Mouse (Mus musculus) lung, embryonic 16.5 days (tissue): Measurements from ENCODE around the gene Otc. TPM values are rescaled to one million over a fixed set of nuclear protein-coding genes. Genes with fewer than 3 reads are reported as not detected.

Source experiments
- ATAC-seq: fragments of 200-750 bp; cut with Nextera tagmentation; 2 replicates; pipeline ENCODE4 v1.8.0; 2017; ENCODE audit warnings: low read depth, mild to moderate bottlenecking, moderate library complexity
- H3K27ac ChIP-seq: fragments of 300-500 bp; sonication (generic); 2 replicates; pipeline ENCODE4 v1.5.1; 2014; ENCODE audit warnings: mild to moderate bottlenecking, control low read depth, low read length
- H3K27me3 ChIP-seq: fragments of 300-500 bp; sonication (generic); 2 replicates; pipeline ENCODE4 v1.6.1; 2014; ENCODE audit warnings: low read depth, low read length, mixed read lengths; ENCODE audit not compliant: control insufficient read depth, insufficient read depth
- H3K36me3 ChIP-seq: fragments of 300-500 bp; sonication (generic); 2 replicates; pipeline ENCODE4 v1.6.1; 2014; ENCODE audit warnings: low read length; ENCODE audit not compliant: control insufficient read depth, insufficient read depth
- H3K4me1 ChIP-seq: fragments of 300-500 bp; sonication (generic); replicated peaks from 2 replicates; pipeline ENCODE4 v1.6.1; 2014; ENCODE audit warnings: low read length, mixed read lengths; ENCODE audit not compliant: control insufficient read depth, insufficient read depth
- H3K4me2 ChIP-seq: fragments of 300-500 bp; sonication (generic); 2 replicates; pipeline ENCODE4 v1.6.1; 2014; ENCODE audit warnings: low read depth, low read length, control low read depth
- H3K4me3 ChIP-seq: fragments of 300-500 bp; sonication (generic); 2 replicates; pipeline ENCODE4 v1.5.1; 2014; ENCODE audit warnings: mild to moderate bottlenecking, low read length, control low read depth
- H3K9ac ChIP-seq: fragments of 300-500 bp; sonication (generic); 2 replicates; pipeline ENCODE4 v1.6.1; 2014; ENCODE audit warnings: low read length, control low read depth
- H3K9me3 ChIP-seq: fragments of 300-500 bp; sonication (generic); 2 replicates; pipeline ENCODE4 v1.6.1; 2016; ENCODE audit warnings: low read length; ENCODE audit not compliant: control insufficient read depth
- WGBS: fragments of 180-500 bp; shearing (Covaris S2); extraction: QIAGEN DNeasy Blood & Tissue Kit; methylation state at CpG from one replicate; pipeline ENCODE4 v1.1.7; 2014; 5-methylcytosine and 5-hydroxymethylcytosine counted together
- polyA plus RNA-seq: library from polyadenylated mRNA; unstranded; fragments of >200 nt; fragmentation: Nextera tagmentation; extraction: Ambion mirVana; gene quantifications from 2 replicates; pipeline ENCODE4 v1.2.1, GENCODE M21; 2015

Gene Otc
- polyA plus RNA-seq, 1 experiment from 2014 or later = 0.13 TPM

DNA sequence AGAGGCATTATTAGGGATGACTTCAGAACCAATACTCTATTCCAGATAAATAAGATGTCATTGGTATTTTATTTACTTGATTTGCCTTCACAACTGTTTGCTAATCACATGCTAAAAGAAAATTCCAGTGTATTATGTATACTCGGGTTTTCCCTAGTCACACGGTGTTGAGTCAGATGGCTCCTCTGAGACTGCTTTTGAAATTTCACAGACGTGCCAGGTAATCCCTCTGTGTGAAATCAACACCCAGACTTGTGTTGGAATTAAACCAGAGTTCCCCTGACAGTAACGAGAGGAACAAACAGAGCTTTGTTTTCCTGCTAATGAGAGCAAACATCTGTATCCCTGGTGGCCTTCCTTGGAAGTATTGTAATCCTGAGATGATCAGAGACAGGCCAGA lies 103.8 kb downstream of the Otc start:
- ATAC-seq = no peak
- Histone ChIP-seq H3K36me3 (no peaks in the 10 kb centered on the region), H3K4me1 (no peaks in the 10 kb centered on the region), H3K9ac (no peak overlapping the region), H3K9me3 (no peaks in the 10 kb centered on the region), H3K27me3 (no peaks in the 10 kb centered on the region), H3K27ac (no peak overlapping the region), H3K4me2 (no peak overlapping the region), H3K4me3 (no peak overlapping the region)
- 41% methylated on average over 4 of the region's 4 CpGs for WGBS

Other genes starting within 250 kb of the Otc start
- gene Srpx, start 134.6 kb upstream of the Otc start, polyA plus RNA-seq = 19.8 and 22.7 TPM in 2 replicates
- gene Rpgr, start 35.4 kb upstream of the Otc start, polyA plus RNA-seq = 16.9 and 17.4 TPM in 2 replicates
- 114 and 115 TPM in 2 replicates for gene Tspan7, start 232.9 kb downstream of the Otc start, polyA plus RNA-seq